Mouse (Mus musculus): ENCODE data around the gene Tspan11.

Tspan11 gene

DNA sequence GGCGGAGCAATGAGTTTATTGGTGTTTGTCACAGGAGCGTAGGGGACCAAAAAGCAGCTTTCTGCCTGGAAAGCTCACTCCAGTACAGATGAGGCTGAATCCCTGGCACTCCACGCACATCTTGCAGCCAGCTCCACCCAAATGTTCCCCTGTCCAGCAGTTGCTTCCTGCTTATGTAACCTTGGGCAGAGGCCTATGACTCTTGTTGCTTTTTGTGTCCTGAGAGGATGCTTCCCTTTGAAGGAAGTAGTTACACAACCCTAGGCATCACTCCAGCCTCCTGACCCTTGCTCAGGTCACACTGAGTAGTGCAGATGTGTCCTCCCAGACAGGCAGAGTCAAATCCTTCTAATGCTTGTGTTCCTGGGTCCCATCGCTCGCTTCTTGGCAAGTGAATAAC, 46.5 kb downstream of the Tspan11 start:
- no peak for DNase-seq (ENCODE audit: low spot score)

DNA sequence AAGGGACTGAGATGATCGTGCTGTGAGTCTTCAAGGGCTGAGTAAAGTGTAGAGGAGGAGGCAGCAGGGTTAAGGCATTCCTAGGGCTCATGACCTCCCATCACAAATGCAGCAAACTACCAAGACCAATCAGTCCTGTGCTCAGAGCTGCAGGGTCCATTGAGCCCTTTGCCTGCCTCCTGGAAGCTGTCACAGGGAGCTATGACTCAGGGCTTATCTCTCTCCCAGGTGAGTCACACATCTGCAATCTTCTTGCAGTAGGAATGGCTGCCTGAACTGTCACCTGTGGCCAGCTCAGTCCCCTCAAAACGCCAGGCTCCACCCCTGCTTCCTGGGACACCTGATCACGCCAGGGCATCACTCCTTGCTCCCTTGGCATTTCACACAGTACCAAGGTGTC, 47.7 kb downstream of the Tspan11 start:
- no peak for DNase-seq (ENCODE audit: low spot score)

DNA sequence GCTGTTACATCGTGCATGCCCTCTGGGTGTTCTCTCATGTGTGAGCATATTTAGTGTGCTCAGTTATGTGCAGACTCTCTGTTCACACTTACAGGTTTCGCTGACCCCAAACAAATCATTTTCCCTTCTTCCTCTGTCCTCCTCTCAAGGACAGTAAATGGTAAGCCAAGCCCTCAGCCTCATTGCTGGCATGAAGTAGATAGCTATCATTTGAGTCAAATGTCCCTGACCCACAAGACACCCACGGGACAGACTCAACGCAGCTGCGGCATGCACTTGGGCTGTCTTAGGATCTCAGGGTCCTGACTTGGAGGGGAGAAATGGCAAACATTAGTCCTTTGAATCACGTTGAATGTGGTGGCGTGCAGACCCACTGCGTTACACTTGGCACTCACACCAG, 55.0 kb downstream of the Tspan11 start:
- DNase-seq (ENCODE audit: low spot score), result no peak

DNA sequence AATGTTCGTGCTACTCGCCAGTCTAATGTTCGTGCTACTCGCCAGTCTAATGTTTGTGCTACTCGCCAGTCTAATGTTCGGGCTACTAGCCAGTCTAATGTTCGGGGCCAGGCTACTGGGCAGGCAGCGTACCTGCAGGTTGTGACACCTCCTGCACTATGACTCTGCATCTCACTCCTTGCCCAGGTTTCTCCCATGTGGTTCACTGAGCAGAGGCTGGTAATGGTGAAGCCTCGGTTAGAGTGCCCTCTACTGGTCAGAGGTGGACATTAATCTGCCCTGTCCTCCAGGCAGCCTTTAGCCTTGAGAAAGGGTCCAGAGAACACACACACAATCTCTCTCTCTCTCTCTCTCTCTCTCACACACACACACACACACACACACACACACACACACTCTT, 58.3 kb downstream of the Tspan11 start:
- DNase-seq (ENCODE audit: low spot score), result peak; percentile 93

DNA sequence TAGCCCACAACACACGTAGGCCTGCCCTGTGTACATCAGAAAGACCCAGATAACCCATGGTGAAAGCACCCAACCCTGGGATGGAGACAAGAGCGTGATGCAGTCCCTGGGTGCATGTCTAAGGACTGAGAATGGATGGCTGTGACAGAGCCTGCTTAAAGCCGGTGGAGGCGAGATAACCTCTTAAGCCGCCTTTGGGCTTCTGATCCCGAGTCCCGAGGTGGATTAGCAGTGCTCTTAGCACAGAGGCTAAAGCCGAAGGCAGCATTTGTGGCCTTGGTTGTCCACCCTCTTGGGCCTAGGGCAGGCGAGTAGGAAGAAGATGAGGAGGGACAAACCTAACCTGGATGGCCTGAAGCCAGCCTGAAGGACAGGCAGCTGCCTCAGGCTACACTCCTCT, 61.3 kb downstream of the Tspan11 start:
- no peak for DNase-seq (ENCODE audit: low spot score)

DNA sequence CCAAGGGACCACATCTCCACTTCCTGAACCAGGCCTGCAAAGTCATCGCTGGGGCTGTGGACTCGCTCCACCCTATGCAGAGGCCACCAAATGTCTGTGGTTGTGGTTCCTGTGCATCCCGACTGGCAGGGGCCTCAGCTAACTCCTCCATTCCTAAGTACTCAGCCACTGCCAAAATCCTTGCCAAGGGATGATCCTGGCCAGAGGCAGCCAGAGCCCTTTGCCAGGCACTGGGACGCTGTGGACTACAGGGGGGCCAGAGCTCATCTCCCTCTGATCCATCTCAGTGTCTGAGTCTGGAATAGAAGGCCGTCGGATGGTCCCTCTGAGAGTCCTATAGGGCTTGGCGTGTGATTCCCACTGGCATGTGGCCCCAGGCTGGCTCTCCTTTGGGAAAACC, 62.5 kb downstream of the Tspan11 start:
- DNase-seq (ENCODE audit: low spot score), result no peak

DNA sequence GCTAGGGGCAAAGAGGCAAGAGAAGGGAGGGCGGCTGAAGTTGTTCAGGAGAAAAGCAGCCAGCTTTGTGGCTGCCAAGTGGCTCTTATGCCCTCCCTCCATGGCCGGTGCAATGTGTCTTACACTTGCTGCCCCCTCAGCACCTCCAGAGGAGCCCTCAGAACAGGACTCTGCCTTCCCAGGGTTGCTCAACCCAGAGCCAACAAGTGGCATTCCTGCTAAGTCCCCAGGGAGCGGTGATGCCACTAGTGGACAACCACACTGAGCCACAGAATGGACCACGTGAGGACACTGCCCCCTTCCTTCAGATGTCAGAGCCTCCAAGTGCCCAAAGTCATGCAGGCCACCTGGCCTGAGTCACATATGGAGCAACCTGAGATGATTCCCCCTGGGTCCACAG, 65.7 kb downstream of the Tspan11 start:
- no peak for DNase-seq (ENCODE audit: low spot score)

DNA sequence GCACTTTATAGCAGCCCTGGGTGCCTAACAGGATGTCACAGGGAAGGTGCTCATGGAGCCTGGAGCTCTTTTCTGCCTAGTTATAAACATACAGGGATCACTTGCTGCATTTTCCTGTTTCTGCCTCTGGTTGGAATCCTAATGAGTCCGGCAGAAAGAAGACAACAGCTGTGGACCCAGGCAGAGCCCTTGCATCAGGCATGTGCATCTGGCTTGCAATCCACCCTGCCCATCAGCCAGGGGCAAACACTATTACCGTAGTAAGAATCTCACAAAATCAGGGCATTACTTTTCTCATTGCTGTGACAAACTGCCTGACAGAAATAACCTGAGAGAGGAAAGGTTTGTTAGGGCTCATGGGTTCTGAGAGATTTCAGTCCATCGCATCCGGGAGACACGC, 68.8 kb downstream of the Tspan11 start:
- DNase-seq (ENCODE audit: low spot score), result no peak

DNA sequence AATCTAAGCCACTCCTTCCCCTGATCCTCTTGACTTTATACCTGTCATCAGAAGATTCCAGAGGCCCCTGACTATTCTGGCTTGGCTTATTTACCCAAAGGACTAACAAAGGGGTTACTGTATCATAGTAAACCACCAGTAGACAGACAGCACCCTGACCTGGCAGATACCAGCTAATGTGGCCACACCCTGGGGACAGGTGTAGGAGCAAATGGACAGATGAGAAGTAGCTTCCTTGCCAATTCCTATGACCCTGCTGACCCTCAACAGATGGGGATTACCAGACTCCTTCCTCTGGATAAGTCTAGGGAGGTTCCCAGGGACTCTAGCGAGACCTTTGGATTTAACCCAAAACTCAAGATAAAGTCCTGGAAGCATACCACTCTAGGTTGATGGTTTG, 72.8 kb downstream of the Tspan11 start:
- DNase-seq (ENCODE audit: low spot score), result no peak

DNA sequence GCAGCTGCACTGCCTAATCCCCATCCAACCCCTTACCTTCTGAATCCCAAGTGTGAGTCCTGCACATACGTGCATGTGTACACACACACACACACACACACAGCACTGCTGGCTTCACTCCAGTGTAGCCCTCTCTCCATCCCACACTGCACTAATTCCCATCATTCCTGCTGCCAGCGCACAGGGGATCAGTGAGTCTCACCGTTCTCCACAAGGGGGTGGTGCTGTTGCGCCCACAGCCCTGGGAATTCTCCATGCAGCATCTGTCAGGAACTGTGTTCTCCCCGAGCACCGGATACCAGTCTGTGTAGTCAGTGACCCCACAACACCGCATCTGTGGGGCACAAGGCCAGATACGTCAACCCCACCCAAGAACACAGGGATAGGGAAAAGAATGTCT, 78.1 kb downstream of the Tspan11 start:
- DNase-seq (ENCODE audit: low spot score), result peak; percentile 68

DNA sequence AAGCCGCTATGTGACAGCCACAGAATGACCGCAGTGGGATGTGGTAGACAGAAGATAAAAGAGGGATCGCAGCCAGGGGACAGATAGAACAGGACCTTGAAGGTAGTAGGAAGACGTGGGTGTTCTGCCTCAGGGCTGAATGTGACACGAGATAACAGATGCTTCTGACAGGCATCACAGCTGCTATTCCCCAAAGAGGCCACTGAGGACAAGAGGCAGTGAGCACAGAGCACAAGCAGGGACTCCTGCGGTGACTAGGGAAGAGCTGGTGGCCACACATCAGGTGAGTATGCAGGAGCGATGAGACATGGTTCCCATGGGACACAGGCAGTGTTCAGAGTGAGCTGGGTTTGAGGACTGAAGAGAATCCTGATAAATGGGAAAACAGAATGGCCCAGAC, 82.3 kb downstream of the Tspan11 start:
- peak; percentile 43 for DNase-seq (ENCODE audit: low spot score)

DNA sequence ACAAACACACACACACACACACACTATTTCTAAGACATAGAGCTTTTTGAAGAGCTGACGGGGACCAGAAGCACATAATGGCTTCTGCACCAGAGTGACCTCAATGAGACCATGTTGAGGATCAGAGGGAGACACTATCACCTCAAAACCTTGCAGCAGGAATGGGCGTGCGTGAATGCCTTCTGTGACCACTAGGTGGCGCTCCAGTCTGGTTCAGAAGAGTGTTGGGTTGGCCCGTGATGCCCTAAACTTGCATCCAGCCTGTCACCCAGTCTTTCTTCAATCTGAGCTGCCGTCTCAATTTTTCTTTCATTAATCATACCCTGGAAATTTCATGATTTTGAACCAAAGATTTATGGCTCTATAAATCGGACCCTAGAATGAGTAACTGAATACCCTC, 82.7 kb downstream of the Tspan11 start:
- peak; percentile 94 for DNase-seq (ENCODE audit: low spot score)

DNA sequence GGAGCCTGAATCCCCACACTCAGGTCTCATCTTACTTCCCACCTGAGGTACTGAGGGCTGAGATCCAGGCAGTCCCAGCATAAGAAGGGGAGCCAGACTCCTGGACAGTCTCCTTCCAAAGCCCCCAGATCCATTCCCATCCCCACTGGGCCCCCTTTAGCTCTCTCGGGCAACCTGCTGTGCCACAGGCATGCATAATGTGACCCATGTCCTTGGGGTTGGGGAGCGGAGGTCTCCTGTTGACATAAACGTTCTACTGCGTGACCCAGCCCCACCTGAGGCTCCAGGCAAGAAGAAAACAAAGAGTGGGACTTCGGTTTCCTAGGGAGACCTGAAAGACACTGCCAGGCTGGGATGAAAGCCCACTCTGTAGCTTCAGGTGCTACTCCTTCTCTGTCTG, 83.5 kb downstream of the Tspan11 start:
- DNase-seq (ENCODE audit: low spot score), result no peak

DNA sequence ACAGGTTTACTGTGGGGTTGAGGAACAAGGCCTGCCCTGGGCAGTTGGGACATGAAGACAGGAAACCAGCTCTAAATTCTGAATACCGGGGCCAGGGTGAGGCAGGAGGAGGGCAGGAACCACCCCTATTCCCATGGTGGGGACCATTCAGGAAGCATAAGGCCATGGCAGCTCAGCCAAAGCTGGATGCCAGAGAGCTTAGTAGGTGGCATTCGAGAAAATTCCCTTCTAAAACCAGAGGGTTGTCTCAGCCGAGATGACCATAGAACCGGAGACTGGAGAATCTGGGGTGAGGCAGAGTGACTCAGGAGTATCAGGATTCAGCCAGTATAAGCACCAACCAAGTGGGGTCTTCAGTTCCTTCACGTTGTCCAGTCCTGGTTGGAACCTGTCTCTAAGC, 84.5 kb downstream of the Tspan11 start:
- no peak for DNase-seq (ENCODE audit: low spot score)

DNA sequence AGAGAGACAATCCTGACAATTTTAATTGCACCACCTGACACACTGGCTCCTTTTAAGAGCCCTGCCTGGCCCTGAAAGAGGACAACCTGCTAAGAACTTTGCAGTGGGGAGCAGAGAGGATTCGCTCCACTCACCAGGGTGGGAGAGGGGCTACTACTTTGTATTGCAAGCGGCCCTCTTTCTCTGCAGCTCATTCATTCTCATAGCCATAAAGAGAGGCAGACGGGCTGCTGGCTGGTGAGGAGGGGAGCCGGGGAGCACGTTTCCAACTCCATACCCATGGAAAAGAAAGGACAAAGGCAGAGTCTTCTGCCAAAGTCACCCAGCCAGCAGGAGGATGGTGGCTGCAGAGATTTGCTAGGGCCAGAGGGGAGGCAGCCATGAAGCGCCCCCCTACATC, 86.2 kb downstream of the Tspan11 start:
- DNase-seq (ENCODE audit: low spot score), result no peak

DNA sequence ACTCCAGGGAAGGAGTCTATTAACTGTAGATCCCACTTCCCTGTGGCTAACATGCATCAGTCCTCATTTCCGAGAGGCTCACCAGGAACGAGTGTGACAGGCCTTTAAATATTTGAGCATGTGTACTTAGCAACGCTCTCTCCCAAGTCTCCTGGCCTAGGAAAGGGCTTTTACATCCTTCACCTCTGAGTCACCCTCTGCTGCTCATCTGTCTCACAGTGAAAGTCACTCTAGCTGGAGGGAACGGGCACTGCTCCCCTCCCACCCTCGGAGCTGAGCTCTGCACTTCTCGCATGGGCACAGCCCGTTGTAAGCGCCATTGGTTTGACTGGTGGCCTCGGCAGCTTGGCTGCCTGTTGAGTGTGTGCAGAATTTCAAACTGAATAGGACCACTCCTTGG, 86.6 kb downstream of the Tspan11 start:
- no peak for DNase-seq (ENCODE audit: low spot score)

DNA sequence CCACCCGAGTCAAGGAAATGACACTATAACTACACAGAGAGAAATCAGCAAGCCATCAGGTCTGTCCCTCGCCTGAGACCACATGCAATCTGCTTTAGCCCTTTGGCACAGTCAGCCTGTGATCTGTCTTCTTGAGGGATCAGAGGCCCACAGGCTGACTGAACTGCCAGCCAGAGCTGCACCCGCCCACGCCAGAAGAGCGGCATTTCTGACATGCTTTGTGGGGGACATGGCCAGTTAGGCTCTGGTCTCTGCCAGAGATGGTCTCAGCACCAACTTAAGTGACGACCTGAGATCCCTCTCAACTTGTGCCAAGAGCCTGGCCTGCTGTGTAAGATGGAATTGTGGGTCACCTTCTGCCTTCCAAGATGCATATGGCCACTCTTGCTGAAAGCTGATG, 89.3 kb downstream of the Tspan11 start:
- no peak for DNase-seq (ENCODE audit: low spot score)

DNA sequence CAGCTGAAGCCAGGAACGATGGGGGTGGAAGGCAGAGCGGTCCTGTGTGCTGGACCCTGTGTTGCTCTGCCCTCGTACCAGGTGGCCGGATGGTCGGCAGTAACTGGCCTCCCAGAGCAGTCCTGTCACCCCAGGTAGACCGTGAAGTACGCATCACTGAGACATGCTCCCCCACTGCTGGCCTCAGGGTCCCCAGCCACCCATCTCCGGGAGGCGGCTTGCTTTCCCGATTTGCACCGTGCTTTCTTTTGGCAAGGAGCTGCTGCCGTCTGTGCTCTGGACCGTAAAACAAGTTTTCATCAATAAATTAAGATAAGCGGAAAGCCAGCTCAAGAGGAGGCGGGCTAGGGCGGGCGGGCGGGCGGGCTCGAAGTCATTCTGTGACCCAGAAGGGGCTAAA, 91.6 kb downstream of the Tspan11 start:
- peak; percentile 61 for DNase-seq (ENCODE audit: low spot score)

DNA sequence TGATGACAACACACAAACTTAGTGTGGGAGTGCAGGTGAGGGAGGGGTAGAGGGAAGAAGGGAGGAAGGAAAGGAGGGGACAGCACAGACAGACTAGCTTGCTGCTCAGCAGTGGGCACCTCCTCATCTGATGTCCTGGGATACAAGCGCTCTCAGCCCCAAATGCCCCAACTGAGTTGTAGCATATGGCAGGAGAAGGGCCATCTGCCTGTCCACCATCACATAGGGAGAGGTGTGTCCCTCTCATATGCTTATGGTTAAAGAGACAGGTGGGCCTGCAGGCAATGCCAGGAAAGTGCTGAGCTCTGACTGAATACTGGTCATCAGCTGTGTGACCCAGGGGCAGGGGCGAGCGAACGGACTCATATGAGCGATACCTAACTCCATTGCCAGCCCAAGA, 92.4 kb downstream of the Tspan11 start:
- DNase-seq (ENCODE audit: low spot score), result no peak

DNA sequence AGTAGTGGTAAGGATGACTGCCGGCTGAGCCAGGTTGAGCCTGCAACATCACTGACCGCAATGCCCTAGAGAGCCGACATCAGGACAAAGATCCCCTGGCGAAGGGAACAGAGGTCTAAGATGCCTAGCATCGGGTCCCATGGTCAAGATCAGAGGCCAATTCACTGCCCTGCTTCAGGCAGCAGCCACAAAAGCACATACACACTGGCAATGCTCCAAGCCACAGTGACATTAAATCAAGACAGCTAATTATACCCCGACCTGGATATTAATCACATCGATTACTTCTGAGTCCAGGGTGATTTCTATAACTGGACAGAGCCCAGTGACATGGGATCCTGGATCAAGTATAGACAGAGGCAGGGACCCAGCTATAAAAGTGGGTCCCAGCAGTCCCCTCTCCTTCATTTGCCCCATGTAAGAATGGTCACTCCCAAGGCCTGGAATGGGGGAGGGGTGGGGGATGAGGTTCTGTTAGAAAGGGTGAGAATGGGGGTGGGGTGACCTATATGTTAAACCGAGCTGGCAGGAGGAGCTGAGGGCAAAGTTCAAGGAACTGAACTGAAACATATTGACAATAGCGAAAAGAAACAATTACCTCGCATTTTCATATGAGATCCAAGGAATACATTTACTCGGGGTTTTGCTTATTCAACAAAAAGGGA, 93.1 kb downstream of the Tspan11 start:
- DNase-seq (ENCODE audit: low spot score), result peak; percentile 71

DNA sequence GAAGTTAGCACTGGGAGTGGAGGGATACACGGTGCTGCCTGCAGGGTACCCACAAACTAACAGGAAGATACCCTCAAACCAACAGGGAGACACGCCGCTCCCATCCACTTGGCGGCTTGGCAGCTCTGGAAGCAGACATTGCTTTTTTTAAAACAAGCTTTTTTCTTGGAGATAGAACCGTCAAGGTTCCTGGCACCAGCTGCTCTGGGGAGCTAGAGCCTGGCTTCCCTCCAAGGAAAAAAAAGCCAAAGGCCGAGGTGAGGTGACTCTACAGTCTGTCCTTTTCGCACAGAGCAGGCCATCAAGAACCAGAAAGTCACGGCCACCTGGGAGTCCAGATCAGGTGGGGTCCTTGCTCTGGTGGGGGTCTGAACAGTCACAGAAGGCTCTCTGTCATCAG, 93.8 kb downstream of the Tspan11 start:
- DNase-seq (ENCODE audit: low spot score), result no peak

DNA sequence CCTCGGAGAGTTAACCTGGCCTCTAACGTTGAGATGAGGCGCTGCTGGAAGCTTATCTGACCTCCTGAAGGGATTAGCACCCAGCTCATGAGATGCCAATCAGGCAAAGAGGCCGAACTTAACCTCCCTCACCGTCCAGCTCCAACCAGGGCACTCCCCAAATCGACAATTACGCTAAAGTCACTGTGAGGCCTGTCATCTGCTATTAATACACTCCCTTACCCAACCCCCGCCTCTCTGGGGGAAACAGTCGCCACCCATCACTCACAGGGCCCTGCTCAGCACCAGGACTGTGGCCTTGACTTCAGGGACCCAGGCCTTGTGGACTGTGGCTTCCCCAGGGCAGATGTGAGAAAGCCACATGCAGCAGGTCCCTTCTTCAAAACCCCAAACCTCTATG, 99.0 kb downstream of the Tspan11 start:
- DNase-seq (ENCODE audit: low spot score), result no peak

DNA sequence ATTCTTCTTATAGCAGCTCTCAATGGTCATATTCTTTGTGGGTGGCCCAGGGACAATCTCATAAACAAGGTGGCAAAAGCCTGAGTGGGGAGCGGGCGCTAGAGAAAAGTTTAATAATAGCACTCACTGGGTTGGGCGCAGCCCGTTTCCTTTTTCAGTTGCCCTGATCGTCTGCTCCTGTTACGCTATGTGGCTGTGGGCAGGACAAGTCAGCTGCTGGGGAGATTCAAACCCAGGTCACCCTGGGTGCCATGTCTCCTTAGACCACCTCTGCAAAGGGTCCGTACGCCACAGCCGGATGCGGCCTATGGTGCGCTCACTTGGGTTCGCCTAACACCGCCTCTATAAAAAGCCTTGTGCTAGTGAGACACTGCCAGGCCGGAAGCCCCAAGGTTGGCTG, 100.0 kb downstream of the Tspan11 start:
- no peak for DNase-seq (ENCODE audit: low spot score)

DNA sequence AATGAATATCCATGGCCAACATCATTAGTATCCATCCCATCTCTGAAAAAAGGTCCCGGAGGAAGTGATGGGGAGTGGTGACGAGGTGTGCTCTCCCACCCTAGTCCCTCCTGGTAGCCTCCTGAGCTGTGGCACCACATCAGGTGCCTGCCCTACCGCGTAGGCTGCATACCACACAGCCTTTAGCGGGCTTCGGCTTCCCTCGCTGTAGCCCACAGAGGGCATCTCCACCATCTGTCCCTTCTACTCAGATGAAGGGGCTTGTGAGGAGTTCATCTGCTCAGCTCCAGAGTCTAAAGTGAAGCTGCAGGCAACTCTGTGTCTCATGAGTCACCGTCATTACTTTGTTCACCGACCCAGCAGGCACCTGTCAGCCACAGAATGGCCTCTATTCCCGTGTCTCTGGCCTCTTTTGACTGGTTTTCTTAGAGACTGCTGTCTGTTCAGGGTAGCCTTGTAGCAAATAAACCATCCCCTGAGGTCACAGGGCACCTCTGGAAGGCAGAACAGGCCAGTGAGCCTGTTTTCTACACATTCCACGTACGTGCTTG, 101.6 kb downstream of the Tspan11 start:
- no peak for DNase-seq (ENCODE audit: low spot score)

Measured in retina, embryonic 14.5 days (tissue).